Mouse (Mus musculus) left cerebral cortex, postnatal 25 days (tissue): Measurements from ENCODE around the gene Gng8. TPM values are rescaled to one million over a fixed set of nuclear protein-coding genes. Genes with fewer than 3 reads are reported as not detected.

Experiments used
- DNase-seq, 2 experiments: peaks; one replicate each; pipeline ENCODE4 v3.0.0; 2022; ENCODE audit warnings: low spot score in 2 of 2, mixed read lengths in 1 of 2
- intact Hi-C: fragments of 180-260 bp; cut with DNase I; formaldehyde crosslinking; loops from one replicate; pipeline ENCODE4 v1.15.1; 2025
- total RNA-seq, 2 experiments: library from RNA; stranded (reverse); gene quantifications; 2 replicates each; pipeline ENCODE4 v1.2.3; 2021

The Gng8 gene
- total RNA-seq, 2 experiments from 2014 or later: 2.5 to 4.0 TPM

DNA sequence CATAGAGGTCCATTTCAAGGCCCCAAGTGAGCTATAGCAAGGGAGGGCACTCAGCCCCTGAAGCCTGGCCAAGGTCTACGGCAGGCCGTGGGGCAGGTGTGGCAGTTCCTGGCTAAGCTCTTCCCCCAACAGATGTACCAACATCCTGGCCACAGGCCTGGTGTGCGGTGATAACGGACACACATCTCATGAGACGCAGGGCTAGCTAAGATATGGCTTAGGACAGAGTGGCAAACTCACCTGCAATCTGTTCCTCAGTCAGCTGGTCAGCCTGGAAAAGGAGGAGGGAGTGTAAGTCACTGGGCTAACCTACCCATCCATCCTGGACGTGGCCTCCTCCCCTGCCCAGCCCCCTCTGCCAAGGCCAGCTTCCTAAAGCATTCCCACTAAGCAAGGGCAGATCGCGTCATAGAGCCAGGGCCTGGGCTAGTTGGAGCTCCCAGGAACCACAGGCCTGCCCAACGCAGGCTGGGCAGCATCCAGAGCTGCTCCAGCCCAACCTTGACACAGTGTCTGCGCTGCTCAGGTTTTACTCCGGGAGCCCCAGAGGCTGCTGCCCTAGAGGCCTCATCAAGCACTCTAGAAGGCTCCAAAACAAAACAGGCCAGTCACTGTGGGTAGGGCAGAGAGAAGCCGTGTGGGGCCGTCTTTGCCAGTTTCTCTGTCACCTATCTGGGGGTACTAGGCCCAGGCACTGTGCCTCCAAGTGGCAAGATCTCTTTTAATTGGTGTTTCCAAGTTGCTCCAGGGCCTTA, 28.0 kb downstream of the Gng8 start:
- no peak for DNase-seq
- intact Hi-C loops: loop anchor here (1.0 to 10.0 kb wide), 2 partner anchors 97 to 995 kb away; partner anchors contain the start of gene Selenow

GRCm38 (mm10) chr7:16920150-16920579, 28.6 kb downstream of the Gng8 start:
- intact Hi-C loops: loop anchor here (10.0 kb wide), 1 partner anchor 995 kb away; the partner anchor contains the start of gene Selenow
- DNase-seq: peak in 1 of 2 experiments; percentile 36

- intact Hi-C loops: loop anchor here (10.0 kb wide), 1 partner anchor 996 kb away; the partner anchor contains the start of gene Selenow
- DNase-seq: peak; percentile 52 to 68
Observed at GRCm38 (mm10) chr7:16920818-16921791, 29.5 kb downstream of the Gng8 start.

DNA sequence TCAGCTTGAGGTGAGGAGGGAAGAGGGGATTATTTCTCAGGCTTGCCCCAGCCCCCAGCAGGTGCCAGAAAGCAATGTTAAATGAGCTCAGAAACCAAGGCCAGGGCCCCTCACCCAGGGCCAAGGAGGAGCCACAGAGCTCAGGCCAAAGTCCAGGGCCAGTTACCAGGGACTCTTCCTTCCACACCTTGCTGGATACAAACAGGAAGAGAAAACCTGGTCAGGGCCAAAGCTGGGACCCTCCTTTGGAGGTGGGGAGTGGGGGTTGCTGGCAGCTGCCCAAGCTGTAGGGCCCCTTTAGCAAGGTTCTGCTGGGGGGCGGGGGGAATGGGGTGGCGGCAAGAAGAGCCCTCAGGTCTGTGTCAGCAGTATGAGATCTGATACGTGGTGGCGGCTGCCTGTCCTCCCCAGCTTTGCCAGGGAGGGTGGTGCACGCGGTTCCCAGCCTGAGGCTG, 30.3 kb downstream of the Gng8 start:
- DNase-seq: no peak
- intact Hi-C loops: loop anchor here (10.0 kb wide), 1 partner anchor 997 kb away; the partner anchor contains the start of gene Selenow

DNA sequence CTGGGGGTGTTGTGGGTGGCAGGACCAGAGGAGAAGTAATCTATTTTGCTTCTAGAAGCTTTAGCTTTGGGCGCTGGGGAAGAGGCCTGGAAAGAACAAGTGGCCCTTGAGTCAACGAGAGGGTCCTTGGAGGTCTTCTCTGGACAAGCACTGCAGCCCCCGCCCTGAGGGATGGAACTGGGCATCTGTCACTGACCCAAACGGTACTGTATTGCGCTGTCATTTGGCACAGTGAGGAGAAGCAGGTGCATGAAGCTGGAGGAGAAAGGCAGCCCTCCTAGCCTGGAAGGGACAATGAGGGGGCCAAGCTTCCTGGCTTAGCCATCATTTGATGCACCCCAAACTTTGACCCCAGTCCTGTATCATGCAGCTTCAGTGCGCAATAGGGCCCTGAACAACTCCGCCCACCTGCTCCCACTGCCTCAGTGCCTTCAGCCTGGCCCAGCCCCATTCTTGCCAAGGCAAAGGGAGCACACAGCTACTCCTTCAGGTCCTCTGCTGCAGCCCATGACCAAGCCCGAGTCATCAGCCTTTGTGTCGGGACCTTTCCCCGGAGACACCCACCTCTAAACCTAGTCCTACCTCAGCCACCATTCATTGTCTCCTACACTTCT, 30.9 kb downstream of the Gng8 start:
- DNase-seq: peak; percentile 55 to 71
- intact Hi-C loops: loop anchor here (10.0 kb wide), 1 partner anchor 998 kb away; the partner anchor contains the start of gene Selenow

DNA sequence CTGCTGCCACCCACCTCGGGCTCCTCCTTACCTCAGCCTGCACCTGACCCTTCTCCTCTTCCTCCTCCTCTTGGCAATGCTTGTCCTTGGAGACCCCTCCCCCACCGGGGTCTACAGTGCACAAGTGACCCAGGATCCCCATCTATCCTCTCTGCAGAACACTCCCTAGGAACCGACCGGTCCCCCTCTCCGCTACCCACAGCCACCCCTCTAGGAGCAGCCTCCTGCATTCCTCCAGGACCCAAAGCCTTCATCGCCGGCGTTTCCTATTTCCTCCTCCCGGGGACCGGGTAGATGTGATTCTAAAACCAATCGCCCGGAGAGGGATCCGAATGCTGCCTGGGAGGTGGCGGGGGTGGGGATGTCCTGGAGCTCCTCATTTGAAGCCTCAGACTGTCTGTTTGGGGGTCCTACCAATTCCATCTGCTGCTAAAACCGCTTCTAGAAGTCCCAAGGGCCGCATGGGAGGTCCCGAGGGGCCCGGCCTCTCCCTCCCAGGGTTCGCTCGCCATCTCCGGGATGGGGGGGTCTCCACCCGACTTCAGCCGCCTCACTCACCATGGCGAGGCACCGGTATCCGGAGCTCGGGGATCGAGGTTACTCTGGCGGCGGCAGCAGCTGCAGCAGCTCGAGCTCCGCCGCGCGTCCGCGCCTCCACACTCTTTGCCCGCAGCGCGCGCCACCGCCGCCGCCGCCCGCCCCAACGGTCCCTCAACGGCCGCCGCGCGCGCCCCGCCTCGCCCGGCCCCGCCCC, 31.9 kb downstream of the Gng8 start:
- intact Hi-C loops: loop anchor here (2.0 to 10.0 kb wide), 2 partner anchors 21 to 999 kb away; partner anchors contain the start of genes Pnmal2 and Selenow
- peak in 1 of 2 experiments; percentile 40 for DNase-seq

DNA sequence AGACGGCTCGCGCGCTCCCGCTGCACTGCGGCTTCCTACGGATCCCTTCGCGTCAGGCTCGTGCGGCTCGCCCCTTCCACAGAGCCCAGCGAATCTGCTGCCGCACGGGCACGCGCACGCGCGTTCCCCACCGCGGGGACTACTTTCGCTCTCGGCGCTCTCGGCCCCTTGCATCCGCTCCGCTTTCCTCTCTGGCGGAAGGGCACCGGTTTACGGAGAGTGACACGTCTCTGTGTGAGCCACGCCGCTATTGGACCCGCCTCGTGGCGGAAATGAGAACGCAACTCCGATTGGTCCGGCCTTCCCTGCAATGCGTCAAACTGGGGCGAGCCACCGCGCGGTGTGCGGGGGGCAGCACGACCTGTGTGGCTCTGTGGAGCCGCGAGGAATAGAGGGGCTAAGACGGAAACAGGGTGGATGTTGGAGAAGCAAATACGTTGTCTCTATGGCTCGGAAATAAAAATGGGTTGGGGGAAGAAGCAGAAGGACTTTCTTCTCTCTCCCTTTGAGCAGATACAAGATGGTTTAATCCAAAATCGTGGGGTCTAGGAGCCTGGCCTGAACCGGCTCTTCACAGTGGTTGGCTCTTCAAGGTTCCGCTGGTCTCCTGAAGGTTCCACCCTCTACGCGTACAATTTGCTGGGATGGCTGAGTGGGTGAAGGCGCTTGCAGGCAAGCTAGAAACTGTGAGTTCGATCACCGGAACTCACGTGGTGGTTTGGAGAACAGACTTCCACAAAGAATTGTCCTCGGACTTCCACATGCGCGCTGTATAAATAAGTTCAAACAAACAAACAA, 32.6 kb downstream of the Gng8 start, which contains the start of gene Calm3:
Calm3 (minus strand) TSS at position 78 of the 798 bp plus-strand sequence.
- intact Hi-C loops: loop anchor here (2.0 to 10.0 kb wide), 2 partner anchors 21 to 999 kb away; partner anchors contain the start of genes Pnmal2 and Selenow
- peak; percentile 99 to 100 for DNase-seq

- intact Hi-C loops: loop anchor here (10.0 kb wide), 1 partner anchor 1004 kb away; the partner anchor contains the start of gene Selenow
- no peak for DNase-seq
Observed at GRCm38 (mm10) chr7:16928341-16928740, 36.8 kb downstream of the Gng8 start.

- DNase-seq: peak; percentile 84 to 89
- intact Hi-C loops: loop anchor here (5.0 kb wide), 1 partner anchor 121 kb away; no protein-coding TSS in a partner anchor
Observed at GRCm38 (mm10) chr7:16930850-16931249, 39.3 kb downstream of the Gng8 start.

DNA sequence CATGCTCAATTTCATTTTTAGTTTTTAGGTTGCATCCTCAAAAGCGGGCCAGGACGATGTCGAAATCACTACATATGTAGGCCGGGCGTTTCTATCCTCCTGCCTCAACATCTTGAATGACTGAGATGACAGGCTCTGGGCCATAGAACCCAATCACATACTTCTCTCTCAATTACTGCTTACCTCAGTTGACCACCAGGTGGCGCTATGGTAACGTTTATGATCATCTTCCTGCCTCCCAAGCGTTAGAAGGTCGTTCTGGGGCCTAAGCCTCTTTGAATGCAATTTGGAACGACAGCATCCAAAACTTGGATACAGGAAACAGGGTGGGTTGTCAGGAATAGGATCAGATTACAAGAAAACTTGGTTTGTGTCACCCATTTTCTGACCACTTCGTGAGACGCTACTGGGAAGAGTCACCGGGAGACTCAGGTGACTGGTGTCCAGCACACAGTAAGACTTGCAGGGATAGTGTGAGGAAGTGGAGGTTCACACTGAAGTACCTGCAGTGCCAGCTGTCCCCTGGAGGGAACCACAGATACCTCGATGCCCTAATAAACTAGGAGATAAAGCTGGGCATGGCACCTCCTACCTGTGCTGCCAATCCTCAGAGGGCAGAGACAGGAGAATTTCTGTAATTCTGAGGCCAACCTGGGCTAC, 40.5 kb downstream of the Gng8 start:
- intact Hi-C loops: loop anchor here (1.0 to 5.0 kb wide), 4 partner anchors 18 to 134 kb away; no protein-coding TSS in a partner anchor

GRCm38 (mm10) chr7:16932704-16933577, 41.4 kb downstream of the Gng8 start:
- intact Hi-C loops: loop anchor here (1.0 to 5.0 kb wide), 4 partner anchors 17 to 133 kb away; no protein-coding TSS in a partner anchor
- DNase-seq: peak; percentile 77 to 78

More for the DNA sequence above, 40.5 kb downstream of the Gng8 start:
- DNase-seq: peak; percentile 90 to 94

DNA sequence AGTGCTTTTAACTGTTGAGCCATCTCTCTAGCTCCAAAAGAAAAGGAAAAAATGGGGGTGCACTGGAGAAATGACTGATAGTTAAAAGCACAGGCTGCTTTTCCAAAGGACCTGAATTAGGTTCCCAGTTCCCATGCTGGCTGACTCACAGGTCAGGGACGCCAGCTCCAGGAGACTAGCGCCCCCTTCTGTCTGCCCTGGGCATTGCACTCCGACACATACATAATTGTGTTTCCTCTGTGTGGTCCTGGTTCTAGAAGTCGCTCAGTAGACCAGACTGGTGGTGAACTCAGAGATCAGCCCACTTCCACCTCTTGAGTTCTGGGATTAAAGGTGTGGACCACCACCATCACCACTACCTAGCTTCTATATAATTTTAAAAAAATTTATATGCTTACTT, 45.7 kb downstream of the Gng8 start:
- intact Hi-C loops: no loop called here
- no peak for DNase-seq

DNA sequence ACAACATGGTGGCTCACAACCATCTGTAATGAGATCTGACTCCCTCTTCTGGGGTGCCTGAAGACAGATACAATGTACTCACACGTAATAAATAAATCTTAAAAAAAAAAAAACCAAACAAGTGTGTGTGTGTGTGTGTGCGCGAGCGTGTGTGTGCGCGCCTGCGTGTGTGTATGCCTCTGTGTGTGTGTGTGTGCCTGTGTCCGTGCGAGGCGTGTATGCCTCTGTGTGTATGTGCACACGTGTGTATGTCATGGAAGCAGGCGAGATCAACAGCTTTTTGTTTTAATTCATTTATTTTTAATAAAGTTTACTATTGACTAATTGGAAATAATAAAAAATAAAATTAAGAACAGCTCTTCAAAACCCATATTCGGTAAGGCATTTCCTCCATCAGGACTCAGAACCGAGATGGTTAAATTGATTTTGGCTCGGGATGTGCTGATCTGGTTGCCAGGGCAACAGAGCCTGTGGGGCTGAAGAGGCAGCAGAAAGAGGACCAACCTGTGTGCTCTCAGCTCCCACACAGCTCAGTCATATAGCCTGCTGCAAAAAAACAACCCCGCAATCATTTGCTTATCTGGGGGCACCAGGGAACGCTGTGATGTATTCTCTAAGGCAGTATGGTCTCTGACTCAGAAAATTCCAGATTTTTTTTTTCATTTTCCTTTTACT, 46.7 kb downstream of the Gng8 start:
- peak; percentile 71 to 83 for DNase-seq
- intact Hi-C loops: no loop called here

DNA sequence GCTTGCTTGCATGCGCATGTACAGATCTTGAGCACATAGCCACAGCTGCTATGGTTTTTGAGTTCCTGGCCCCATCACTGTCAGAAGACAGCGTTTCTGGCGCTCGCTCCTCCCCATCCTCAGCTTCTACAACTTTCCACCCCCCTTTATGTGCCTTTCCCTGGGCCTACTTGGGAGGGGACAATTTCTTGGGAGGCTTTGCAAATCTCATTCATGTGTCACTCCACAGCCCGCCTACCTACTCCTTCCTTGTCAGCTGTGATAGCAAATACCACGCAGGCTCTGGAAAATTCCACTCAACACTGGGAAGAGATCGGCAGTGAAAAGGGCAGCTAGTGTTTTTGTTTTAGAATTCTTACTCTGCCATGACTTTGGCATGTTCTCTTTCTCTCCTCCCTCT, 48.7 kb downstream of the Gng8 start:
- DNase-seq: peak; percentile 78 to 95
- intact Hi-C loops: no loop called here

DNA sequence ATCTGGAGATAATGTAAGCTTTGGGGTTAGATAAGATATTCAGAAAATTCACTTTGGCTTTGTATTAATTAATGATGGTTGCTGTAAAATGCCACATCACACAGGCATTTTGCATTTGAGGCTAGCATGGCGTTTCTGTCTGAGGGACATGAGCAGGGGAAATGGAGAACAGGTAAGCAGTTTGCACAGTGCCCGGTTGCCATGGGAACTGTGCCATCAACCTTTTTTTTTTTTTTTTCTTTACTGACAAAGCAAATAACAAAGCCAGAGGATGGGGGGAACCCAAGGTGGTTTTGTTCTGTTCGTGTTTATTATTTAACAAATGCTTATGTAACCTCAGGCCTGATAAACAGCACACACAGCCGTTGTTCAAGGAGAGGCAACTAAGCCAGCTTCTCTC, 51.3 kb downstream of the Gng8 start:
- no peak for DNase-seq
- intact Hi-C loops: no loop called here
